Mouse (Mus musculus): Measurements from ENCODE around the gene Mycbp. TPM values are rescaled to one million over a fixed set of nuclear protein-coding genes. Genes with fewer than 3 reads are reported as not detected.
"Not testable (repeated sequence)": the region's sequence is repeated elsewhere in the genome, so short reads cannot be mapped to it uniquely, and the experiment has no call there.

The Mycbp gene
- total RNA-seq, 2 experiments from 2014 or later, result 24.6 to 26.3 TPM

GRCm38 (mm10) chr4:123940878-123941277 is 36.2 kb downstream of the Mycbp start:
- DNase-seq, result not testable (repeated sequence)

GRCm38 (mm10) chr4:123946701-123947100 is 42.1 kb downstream of the Mycbp start:
- no peak for DNase-seq

- peak in 1 of 2 experiments; percentile 17 for DNase-seq
Observed at GRCm38 (mm10) chr4:123947149-123947548, 42.5 kb downstream of the Mycbp start.

- no peak for DNase-seq
Observed at GRCm38 (mm10) chr4:123948901-123949300, 44.3 kb downstream of the Mycbp start.

GRCm38 (mm10) chr4:123949649-123950048 is 45.0 kb downstream of the Mycbp start:
- no peak for DNase-seq

GRCm38 (mm10) chr4:123952059-123952458 is 47.4 kb downstream of the Mycbp start:
- DNase-seq, result peak in 1 of 2 experiments; percentile 48

- peak; percentile 52 to 78 for DNase-seq
Observed at GRCm38 (mm10) chr4:123956703-123957491, 52.3 kb downstream of the Mycbp start.

GRCm38 (mm10) chr4:123957492-123957808 is 52.8 kb downstream of the Mycbp start:
- DNase-seq, result no peak

- DNase-seq, result no peak
Observed at GRCm38 (mm10) chr4:123957891-123958290, 53.3 kb downstream of the Mycbp start.

GRCm38 (mm10) chr4:123960955-123961354 is 56.3 kb downstream of the Mycbp start:
- no peak for DNase-seq

Other genes with a start within 250 kb of the Mycbp start
- gene Macf1, start 220.5 kb upstream of the Mycbp start, total RNA-seq (2021), result 100 to 1,000 TPM; 224 to 229 TPM
- 100 to 1,000 TPM; 457 to 469 TPM for gene Ndufs5, start 186.6 kb upstream of the Mycbp start, total RNA-seq (2021)
- 10 to 100 TPM; 24.1 to 25.3 TPM for gene Akirin1, start 154.5 kb upstream of the Mycbp start, total RNA-seq (2021)
- gene Rhbdl2, start 117.0 kb upstream of the Mycbp start, total RNA-seq (2021), result not detected
- gene 4933427I04Rik, start 45.2 kb upstream of the Mycbp start, total RNA-seq (2021), result not detected
- gene Rragc, start 12.6 kb downstream of the Mycbp start, total RNA-seq (2021), result 10 to 100 TPM; 40.4 to 40.7 TPM
- gene 4930535I16Rik, start 13.2 kb downstream of the Mycbp start, total RNA-seq (2021), result not detected